8 mouse cellular contexts compared by ENCODE assay signal in the genomic region with DNA sequence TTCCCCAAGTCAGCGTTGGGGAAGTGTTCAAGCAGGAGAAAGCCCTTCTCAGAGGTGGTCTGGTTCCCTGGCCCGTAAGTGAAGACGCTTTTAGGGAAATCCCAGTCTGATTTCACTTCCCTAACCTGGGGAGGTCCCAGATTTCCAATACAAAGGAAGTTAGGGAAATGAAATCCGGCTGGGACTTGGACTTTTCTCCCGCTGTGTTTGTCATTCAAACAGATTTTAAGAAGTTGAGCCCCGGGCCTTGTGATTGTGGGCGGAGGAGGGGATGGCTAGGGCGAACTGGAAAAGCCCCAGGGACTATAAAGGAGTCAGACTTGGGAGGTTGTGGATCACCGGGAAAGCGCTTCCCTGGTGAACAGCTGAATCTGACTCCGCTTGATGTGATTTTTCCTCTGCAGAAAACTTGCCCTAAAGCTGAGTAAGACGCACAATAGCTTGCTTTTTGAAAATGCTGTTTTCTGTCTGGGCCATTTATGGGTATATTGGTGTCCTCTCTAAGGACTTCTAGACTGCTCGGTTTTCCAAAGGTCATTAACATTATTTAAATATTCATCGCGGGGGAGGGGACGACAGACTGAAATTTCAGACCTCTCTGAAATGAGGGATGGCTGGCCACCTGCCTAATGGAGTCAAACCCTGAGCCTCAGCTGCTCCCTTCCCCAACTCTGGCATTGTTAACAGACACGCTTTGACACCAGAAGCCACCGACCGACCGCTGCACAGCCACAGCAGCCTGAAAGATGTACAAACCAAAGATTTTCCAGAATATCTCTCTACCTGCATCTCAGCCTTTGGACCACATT.
DNase-seq lines count a peak whose midpoint lies in the region; ATAC-seq and TF ChIP-seq lines count a peak whose summit lies in the region.

No protein-coding gene starts in this region.

- TF ChIP-seq CTCF in hindbrain, postnatal 0 days (IDR thresholded peaks at IDR 0.05; ENCODE audit: low read depth), result no peak

- peak overlapping the region; percentile 71 for H3K27ac ChIP-seq in embryonic facial prominence, embryonic 10.5 days (replicated peaks)
- H3K27ac ChIP-seq in hindbrain, postnatal 0 days, result no peak overlapping the region
- no peak overlapping the region for H3K27ac ChIP-seq in neural tube, embryonic 14.5 days (ENCODE audit: low read depth, low read length)

- H3K9me3 ChIP-seq in embryonic facial prominence, embryonic 10.5 days, result no peaks in the 10 kb centered on the region
- no peaks in the 10 kb centered on the region for H3K9me3 ChIP-seq in hindbrain, postnatal 0 days (ENCODE audit: low read length)
- H3K9me3 ChIP-seq in neural tube, embryonic 14.5 days (ENCODE audit: control insufficient read depth, low read length), result no peaks in the 10 kb centered on the region

- H3K4me2 ChIP-seq in hindbrain, postnatal 0 days (ENCODE audit: low read depth, low read length), result peak overlapping the region; percentile 10; the same call in 1 of the 2 replicates
- H3K4me2 ChIP-seq in neural tube, embryonic 14.5 days (ENCODE audit: low read depth, low read length), result peak overlapping the region; percentile 11; the same call in 1 of the 2 replicates

- ATAC-seq in hindbrain, postnatal 0 days, result no peak
- peak; percentile 32; the same call in 1 of the 2 replicates for ATAC-seq in neural tube, embryonic 14.5 days (ENCODE audit: low read depth)

- H3K36me3 ChIP-seq in embryonic facial prominence, embryonic 10.5 days (replicated peaks), result no peaks in the 10 kb centered on the region
- no peaks in the 10 kb centered on the region for H3K36me3 ChIP-seq in hindbrain, postnatal 0 days (ENCODE audit: insufficient read depth, low read length)
- no peaks in the 10 kb centered on the region for H3K36me3 ChIP-seq in neural tube, embryonic 14.5 days (ENCODE audit: control insufficient read depth, insufficient read depth, low read length)

- WGBS in embryonic facial prominence, embryonic 10.5 days, result 1% methylated on average over 20 of the region's 20 CpGs
- 11% methylated on average over 20 of the region's 20 CpGs for WGBS in hindbrain, postnatal 0 days
- 4% methylated on average over 20 of the region's 20 CpGs for WGBS in neural tube, embryonic 14.5 days

- DNase-seq in left cerebral cortex, postnatal 4 days, result peak; percentile 63
- DNase-seq in left cerebral cortex, adult 9 months (ENCODE audit: low spot score in 2 of 2), result no peak
- DNase-seq in embryonic facial prominence, embryonic 10.5 days (ENCODE audit: low spot score), result peak; percentile 53
- DNase-seq in hindbrain, postnatal 0 days (ENCODE audit: low spot score), result peak; percentile 46
- no peak for DNase-seq in frontal cortex, adult 2 months (ENCODE audit: extremely low spot score in 1 of 2, low spot score in 1 of 2)
- no peak for DNase-seq in adrenal gland, postnatal 36 days
- no peak for DNase-seq in adrenal gland, adult 18-20 months (ENCODE audit: low spot score in 2 of 2)

- H3K4me3 ChIP-seq in embryonic facial prominence, embryonic 10.5 days, result peak overlapping the region; percentile 39
- H3K4me3 ChIP-seq in hindbrain, postnatal 0 days (ENCODE audit: low read length), result no peak overlapping the region
- H3K4me3 ChIP-seq in neural tube, embryonic 14.5 days (ENCODE audit: low read depth, low read length), result no peak overlapping the region

- H3K9ac ChIP-seq in hindbrain, postnatal 0 days (replicated peaks; ENCODE audit: low read length), result no peak overlapping the region
- no peak overlapping the region for H3K9ac ChIP-seq in neural tube, embryonic 14.5 days (replicated peaks; ENCODE audit: low read depth, low read length)

- peaks cover 29% of the 10 kb centered on the region for H3K27me3 ChIP-seq in embryonic facial prominence, embryonic 10.5 days (replicated peaks; ENCODE audit: low read depth, poor library complexity, severe bottlenecking)
- no peaks in the 10 kb centered on the region for H3K27me3 ChIP-seq in hindbrain, postnatal 0 days (ENCODE audit: insufficient read depth, low read length)
- H3K27me3 ChIP-seq in neural tube, embryonic 14.5 days (ENCODE audit: control insufficient read depth, insufficient read depth, low read length), result no peaks in the 10 kb centered on the region

- peaks cover 36% of the 10 kb centered on the region for H3K4me1 ChIP-seq in embryonic facial prominence, embryonic 10.5 days
- H3K4me1 ChIP-seq in hindbrain, postnatal 0 days (ENCODE audit: insufficient read depth, low read length), result peaks cover 15% of the 10 kb centered on the region; the same call in 1 of the 2 replicates
- H3K4me1 ChIP-seq in neural tube, embryonic 14.5 days (ENCODE audit: control insufficient read depth, insufficient read depth, low read length), result peaks cover 20% of the 10 kb centered on the region

- intact Hi-C loops in left cerebral cortex, postnatal 4 days (cut with DNase I), result loop anchor here (10.0 kb wide), 1 partner anchor 106 kb away; no protein-coding TSS in a partner anchor

Comparison
In these comparisons a context has a peak if more than half of its experiments do, and no peak if none do; other contexts are left out.
1. DNase-seq: peak in left cerebral cortex, postnatal 4 days (single experiment), embryonic facial prominence, embryonic 10.5 days (single experiment) and hindbrain, postnatal 0 days (single experiment); none in left cerebral cortex, adult 9 months (0 of 2), frontal cortex, adult 2 months (0 of 2), adrenal gland, postnatal 36 days (0 of 2) and adrenal gland, adult 18-20 months (0 of 2).